ENCODE assay signal across 20 mouse cellular contexts in genomic region chr3:34076058-34076759, GRCm38 (mm10). TPM values are rescaled to one million over a fixed set of nuclear protein-coding genes. Genes with fewer than 3 reads are reported as not detected.
DNase-seq lines count a peak whose midpoint lies in the region; ATAC-seq and TF ChIP-seq lines count a peak whose summit lies in the region.
"Had no signal": no experiment of that assay in that cellular context is flagged by ENCODE, and none has a peak within 500 bp of the region (broad histone marks: within the 10 kb centered on the region; RNA-seq: fewer than 3 reads in every experiment).

No protein-coding gene starts in this region.

- H3K36me3 ChIP-seq in intestine, embryonic 15.5 days = no peaks in the 10 kb centered on the region; the same call in 1 of the 2 replicates
- peaks cover 11% of the 10 kb centered on the region for H3K36me3 ChIP-seq in intestine, postnatal 0 days (ENCODE audit: control insufficient read depth, insufficient read depth)
- H3K36me3 ChIP-seq in kidney, embryonic 15.5 days = peaks cover 63% of the 10 kb centered on the region
- peaks cover 34% of the 10 kb centered on the region for H3K36me3 ChIP-seq in liver, postnatal 0 days (replicated peaks; ENCODE audit: insufficient read depth, low read length)

- H3K27ac ChIP-seq in intestine, embryonic 15.5 days = no peak overlapping the region
- H3K27ac ChIP-seq in intestine, postnatal 0 days (ENCODE audit: low read depth, low read length) = no peak overlapping the region
- no peak overlapping the region for H3K27ac ChIP-seq in kidney, embryonic 15.5 days
- H3K27ac ChIP-seq in liver, postnatal 0 days (ENCODE audit: low read depth) = peak overlapping the region; percentile 34; the same call in 1 of the 2 replicates
- H3K27ac ChIP-seq: gastrocnemius, adult 2 months; hindbrain, embryonic 15.5 days; macrophage; midbrain, embryonic 12.5 days had no signal

- H3K4me2 ChIP-seq in intestine, embryonic 15.5 days (replicated peaks) = no peak overlapping the region
- H3K4me2 ChIP-seq in intestine, postnatal 0 days (replicated peaks; ENCODE audit: low read depth) = no peak overlapping the region
- no peak overlapping the region for H3K4me2 ChIP-seq in kidney, embryonic 15.5 days
- H3K4me2 ChIP-seq in liver, postnatal 0 days (ENCODE audit: low read depth, low read length) = peak overlapping the region; percentile 6; the same call in 1 of the 2 replicates
- H3K4me2 ChIP-seq: hindbrain, embryonic 15.5 days; lung, embryonic 14.5 days; midbrain, embryonic 12.5 days had no signal

- 0 out of 2 replicates have a peak, but pooled peaks have one; percentile 20 for ATAC-seq in intestine, embryonic 15.5 days
- no peak for ATAC-seq in intestine, postnatal 0 days
- no peak for ATAC-seq in Patski
- 0 out of 2 replicates have a peak, but pooled peaks have one; percentile 47 for ATAC-seq in kidney, embryonic 15.5 days (replicated peaks; ENCODE audit: low FRiP score)
- ATAC-seq in liver, postnatal 0 days = peak; percentile 78
- ATAC-seq: activated CD4-positive, CD25-positive, alpha-beta regulatory T cell, adult 4 months; forebrain, postnatal 0 days had no signal

- no peak for TF ChIP-seq EP300 in liver, postnatal 0 days (IDR thresholded peaks at IDR 0.05; ENCODE audit: low read depth)

- H3K4me3 ChIP-seq in intestine, embryonic 15.5 days (replicated peaks) = no peak overlapping the region
- no peak overlapping the region for H3K4me3 ChIP-seq in intestine, postnatal 0 days (ENCODE audit: low read depth, low read length)
- H3K4me3 ChIP-seq in kidney, embryonic 15.5 days (replicated peaks) = no peak overlapping the region
- no peak overlapping the region for H3K4me3 ChIP-seq in liver, postnatal 0 days (ENCODE audit: low read depth, low read length)
- H3K4me3 ChIP-seq: gastrocnemius, adult 2 months; hindbrain, embryonic 15.5 days; midbrain, embryonic 12.5 days had no signal

- POLR2A ChIA-PET in Patski (lab: Charles Lee) = no interaction called here

- no peaks in the 10 kb centered on the region for H3K9me3 ChIP-seq in intestine, embryonic 15.5 days
- no peaks in the 10 kb centered on the region for H3K9me3 ChIP-seq in intestine, postnatal 0 days (ENCODE audit: control insufficient read depth)
- H3K9me3 ChIP-seq in kidney, embryonic 15.5 days (replicated peaks) = no peaks in the 10 kb centered on the region
- H3K9me3 ChIP-seq in liver, postnatal 0 days (ENCODE audit: low read length) = no peaks in the 10 kb centered on the region
- H3K9me3 ChIP-seq: hindbrain, embryonic 15.5 days; midbrain, embryonic 12.5 days had no signal

- H3K27me3 ChIP-seq in intestine, embryonic 15.5 days (replicated peaks) = no peaks in the 10 kb centered on the region
- H3K27me3 ChIP-seq in intestine, postnatal 0 days (replicated peaks; ENCODE audit: control insufficient read depth, insufficient read depth, low read length) = no peaks in the 10 kb centered on the region
- H3K27me3 ChIP-seq in Patski = no peaks in the 10 kb centered on the region
- H3K27me3 ChIP-seq in kidney, embryonic 15.5 days = no peaks in the 10 kb centered on the region
- no peaks in the 10 kb centered on the region for H3K27me3 ChIP-seq in liver, postnatal 0 days (ENCODE audit: insufficient read depth, low read length)
- H3K27me3 ChIP-seq: hindbrain, embryonic 15.5 days; midbrain, embryonic 12.5 days had no signal

- H3K4me1 ChIP-seq in intestine, embryonic 15.5 days (replicated peaks) = peaks cover 4% of the 10 kb centered on the region; the same call in 1 of the 2 replicates
- peaks cover 9% of the 10 kb centered on the region; the same call in 1 of the 2 replicates for H3K4me1 ChIP-seq in intestine, postnatal 0 days (replicated peaks; ENCODE audit: control insufficient read depth, insufficient read depth, low read length)
- H3K4me1 ChIP-seq in kidney, embryonic 15.5 days = peaks cover 10% of the 10 kb centered on the region
- H3K4me1 ChIP-seq in liver, postnatal 0 days (ENCODE audit: insufficient read depth) = peaks cover 9% of the 10 kb centered on the region; the same call in 1 of the 2 replicates

- TF ChIP-seq CTCF in intestine, postnatal 0 days (IDR thresholded peaks at IDR 0.05; ENCODE audit: low read depth) = no peak
- peak; percentile 2 for TF ChIP-seq CTCF in Patski (IDR thresholded peaks at IDR 0.05)
- TF ChIP-seq CTCF in liver, postnatal 0 days (IDR thresholded peaks at IDR 0.05; ENCODE audit: low read depth) = no peak

- in situ Hi-C loops in Patski (cut with MboI; ENCODE audit: low pct_unique_long_range_greater_than_20kb) = no loop called here

- WGBS in intestine, embryonic 15.5 days = 61% methylated on average over 6 of the region's 6 CpGs
- WGBS in intestine, postnatal 0 days = 54% methylated on average over 6 of the region's 6 CpGs
- 63% methylated on average over 6 of the region's 6 CpGs for WGBS in kidney, embryonic 15.5 days
- 63% methylated on average over 6 of the region's 6 CpGs for WGBS in liver, postnatal 0 days (ENCODE audit: insufficient replicate concordance)

- CTCF ChIA-PET in Patski (lab: Charles Lee) = interaction anchor here (0.9 to 1.9 kb wide), 5 partner anchors 19 to 53 kb away, joined by 3 to 4 read pairs (median 3); no protein-coding TSS in a partner anchor

- H3K9ac ChIP-seq in intestine, embryonic 15.5 days = no peak overlapping the region
- no peak overlapping the region for H3K9ac ChIP-seq in intestine, postnatal 0 days (ENCODE audit: low read depth, low read length)
- H3K9ac ChIP-seq in kidney, embryonic 15.5 days = no peak overlapping the region
- no peak overlapping the region for H3K9ac ChIP-seq in liver, postnatal 0 days (replicated peaks)
- H3K9ac ChIP-seq: forebrain, postnatal 0 days; hindbrain, embryonic 15.5 days; lung, embryonic 14.5 days; midbrain, embryonic 12.5 days had no signal

- no peak for DNase-seq in Patski (ENCODE audit: low read depth, low spot score)
- peak; percentile 30 for DNase-seq in liver, postnatal 0 days
- no peak for DNase-seq in frontal cortex, postnatal 36 days (ENCODE audit: low spot score in 2 of 2)
- DNase-seq in spleen, postnatal 14 days (ENCODE audit: low spot score in 2 of 2) = no peak
- DNase-seq: adrenal gland, postnatal 14 days; B cell, adult 2 months; cerebellum, adult 8-10 months; forebrain, postnatal 0 days; gastrocnemius, adult 2 months; heart, postnatal 10 days; lung, embryonic 14.5 days; right cerebral cortex, postnatal 14 days; thymus, postnatal 25 days had no signal

RNA-seq across cellular contexts. Expression of gene Dnajc19, which starts 4.9 kb away (rescaled TPM):
- 192 and 197 TPM in 2 replicates for polyA plus RNA-seq in intestine, embryonic 15.5 days (2015; fragmentation: Nextera tagmentation; extraction: Ambion mirVana)
- 303 and 313 TPM in 2 replicates for polyA plus RNA-seq in intestine, postnatal 0 days (2015; fragmentation: Nextera tagmentation; extraction: Ambion mirVana)
- polyA plus RNA-seq in Patski (2021) = 90.9 TPM
- 151 and 167 TPM in 2 replicates for polyA plus RNA-seq in kidney, embryonic 15.5 days (2015; fragmentation: Nextera tagmentation; extraction: Ambion mirVana)
- 223 and 224 TPM in 2 replicates for polyA plus RNA-seq in liver, postnatal 0 days (2015; fragmentation: Nextera tagmentation; extraction: Ambion mirVana)

RNA-seq across cellular contexts. Expression of gene Fxr1, which starts 56.5 kb away (rescaled TPM):
- 45.3 and 49.3 TPM in 2 replicates for polyA plus RNA-seq in intestine, embryonic 15.5 days (2015; fragmentation: Nextera tagmentation; extraction: Ambion mirVana)
- 27.4 and 30.5 TPM in 2 replicates for polyA plus RNA-seq in intestine, postnatal 0 days (2015; fragmentation: Nextera tagmentation; extraction: Ambion mirVana)
- polyA plus RNA-seq in Patski (2021) = 206 TPM
- 56.4 and 63.7 TPM in 2 replicates for polyA plus RNA-seq in kidney, embryonic 15.5 days (2015; fragmentation: Nextera tagmentation; extraction: Ambion mirVana)
- polyA plus RNA-seq in liver, postnatal 0 days (2015; fragmentation: Nextera tagmentation; extraction: Ambion mirVana) = 20.7 and 22.2 TPM in 2 replicates

Comparison
In these comparisons a context has a peak if more than half of its experiments do, and no peak if none do; other contexts are left out.
1. ATAC-seq: peak in intestine, embryonic 15.5 days (single experiment), kidney, embryonic 15.5 days (single experiment) and liver, postnatal 0 days (single experiment); none in intestine, postnatal 0 days (single experiment) and Patski (single experiment).